Mouse (Mus musculus) neural tube, embryonic 10.5 days (tissue): ENCODE results near the gene Osbpl11.

ENCODE experiments used
- DNase-seq: peaks from one replicate; pipeline ENCODE4 v3.0.0-alpha.2; 2017; ENCODE audit warnings: low spot score; ENCODE audit errors: extremely low spot score

Gene Osbpl11

DNA sequence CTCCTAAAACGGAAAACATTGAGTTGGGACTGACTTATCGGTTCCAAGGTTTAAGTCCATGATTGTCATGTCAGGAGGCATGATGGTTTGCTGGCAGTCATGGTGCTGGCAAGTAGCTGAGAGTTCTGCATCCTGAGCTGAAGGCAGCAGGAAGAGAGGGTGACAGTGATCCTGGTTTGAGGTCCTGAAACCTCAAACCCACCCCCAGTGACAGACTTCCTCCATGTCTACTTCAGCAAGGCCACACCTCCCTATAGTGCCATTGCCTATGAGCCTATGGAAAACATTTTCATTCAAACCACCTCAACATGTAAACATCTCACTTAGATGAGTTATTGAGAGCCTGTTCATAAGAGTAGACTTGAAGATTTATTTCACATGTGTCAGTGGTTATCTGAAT, 54.4 kb downstream of the Osbpl11 start:
- no peak for DNase-seq

DNA sequence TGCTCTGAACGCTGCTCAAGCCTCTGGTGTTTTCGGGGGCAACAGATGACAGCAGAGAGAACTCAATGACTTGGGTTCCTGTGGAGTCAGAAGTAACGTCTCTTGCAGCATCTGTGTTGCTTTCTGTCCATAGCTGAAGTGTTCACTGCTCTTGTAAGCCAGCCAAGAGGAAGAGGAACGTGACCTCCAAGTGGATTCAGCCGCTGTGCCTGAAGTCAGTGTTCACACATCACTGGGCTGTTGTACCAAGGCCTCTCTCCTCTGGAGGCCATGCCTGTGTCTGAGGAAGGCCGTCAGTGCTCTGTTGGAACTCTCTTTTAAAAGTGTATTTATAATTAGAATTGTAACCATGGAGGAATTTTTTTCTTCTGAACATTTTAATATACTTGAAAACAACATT, 57.2 kb downstream of the Osbpl11 start:
- no peak for DNase-seq

DNA sequence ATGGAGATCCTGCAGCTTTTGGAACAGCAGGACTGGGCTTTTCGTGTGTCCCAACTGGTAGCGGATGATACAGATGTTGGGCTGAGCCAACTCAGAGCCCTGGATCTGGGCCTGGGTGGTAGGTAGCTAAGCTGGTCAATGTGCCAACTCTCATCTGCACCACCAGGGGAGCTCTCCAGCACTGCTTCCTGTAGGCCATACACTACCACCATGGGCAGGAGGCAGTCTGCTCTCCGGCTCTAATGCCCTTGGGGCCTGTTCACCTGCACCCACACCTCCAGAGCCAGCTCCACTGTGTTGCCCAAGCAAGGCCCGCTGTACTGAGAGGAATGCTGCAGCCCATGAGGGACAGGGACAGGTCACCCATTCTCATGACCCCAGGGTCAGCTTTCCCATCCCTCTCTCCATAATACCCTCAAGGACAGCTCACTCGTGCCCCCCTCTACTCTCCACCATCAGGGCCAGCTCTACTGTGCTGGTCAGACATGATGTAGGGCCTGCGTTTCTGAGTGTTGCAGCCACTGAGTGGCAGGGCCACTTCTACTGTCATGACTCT, 59.3 kb downstream of the Osbpl11 start:
- no peak for DNase-seq

DNA sequence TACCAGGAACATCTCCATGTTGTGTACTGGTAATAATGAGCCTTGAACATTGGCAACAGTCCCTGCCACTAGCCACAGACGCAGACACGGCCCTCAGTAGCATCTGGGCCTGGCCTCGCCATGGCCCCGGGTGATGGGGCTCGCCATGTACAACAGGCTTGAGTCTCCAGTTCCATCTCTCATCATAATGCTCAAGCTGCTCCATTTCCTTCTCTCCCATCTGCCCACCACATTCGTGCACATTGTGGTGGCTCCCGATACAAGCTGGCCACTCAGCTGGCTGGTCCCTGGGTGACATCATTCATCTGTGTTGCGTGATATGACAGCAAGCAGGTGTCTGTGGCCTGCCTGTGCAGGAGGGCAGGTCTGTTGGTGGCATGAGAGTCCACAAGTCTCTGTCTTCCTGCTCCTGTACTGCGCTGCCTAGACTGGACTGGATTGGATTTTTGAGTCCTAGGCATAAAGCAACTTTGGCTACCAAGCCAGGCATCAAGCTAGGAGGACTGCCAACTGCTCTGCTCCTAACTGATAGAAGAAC, 60.1 kb downstream of the Osbpl11 start:
- DNase-seq: no peak

DNA sequence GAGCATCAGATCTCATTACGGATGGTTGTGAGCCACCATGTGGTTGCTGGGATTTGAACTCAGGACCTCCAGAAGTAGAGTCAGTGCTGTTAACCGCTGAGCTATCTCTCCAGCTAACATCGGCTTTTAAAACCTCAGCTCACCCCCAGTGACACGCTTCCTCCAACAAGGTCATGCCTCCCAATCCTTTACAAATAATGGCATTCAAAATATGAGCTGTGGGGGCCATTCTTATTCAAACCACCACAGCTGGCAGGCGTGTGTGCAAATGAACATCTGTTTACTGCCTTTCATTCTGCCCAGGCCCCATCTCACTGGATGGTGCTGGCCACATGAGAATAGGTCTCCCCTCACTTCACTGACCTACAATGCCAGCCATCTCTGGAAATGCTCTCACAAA, 61.7 kb downstream of the Osbpl11 start:
- DNase-seq: no peak

DNA sequence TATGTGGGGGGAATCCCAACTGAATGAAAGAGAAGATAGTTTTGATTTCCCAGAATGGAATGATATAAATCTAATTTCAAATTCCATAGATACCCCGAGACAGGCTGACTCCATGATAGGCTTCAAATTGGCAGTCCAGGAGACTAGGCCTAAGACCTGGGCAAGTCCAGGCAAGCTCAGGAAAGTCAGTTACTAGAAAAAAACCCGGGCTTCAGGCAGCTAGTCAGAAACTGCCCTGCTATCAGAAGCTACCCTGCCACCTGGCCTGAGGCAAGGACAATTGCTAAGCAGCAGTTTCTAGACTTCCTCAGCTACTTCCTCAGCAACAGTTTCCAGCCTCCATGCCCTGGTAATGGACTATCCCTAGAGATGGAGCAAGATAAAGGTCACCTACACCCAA, 62.1 kb downstream of the Osbpl11 start:
- no peak for DNase-seq

DNA sequence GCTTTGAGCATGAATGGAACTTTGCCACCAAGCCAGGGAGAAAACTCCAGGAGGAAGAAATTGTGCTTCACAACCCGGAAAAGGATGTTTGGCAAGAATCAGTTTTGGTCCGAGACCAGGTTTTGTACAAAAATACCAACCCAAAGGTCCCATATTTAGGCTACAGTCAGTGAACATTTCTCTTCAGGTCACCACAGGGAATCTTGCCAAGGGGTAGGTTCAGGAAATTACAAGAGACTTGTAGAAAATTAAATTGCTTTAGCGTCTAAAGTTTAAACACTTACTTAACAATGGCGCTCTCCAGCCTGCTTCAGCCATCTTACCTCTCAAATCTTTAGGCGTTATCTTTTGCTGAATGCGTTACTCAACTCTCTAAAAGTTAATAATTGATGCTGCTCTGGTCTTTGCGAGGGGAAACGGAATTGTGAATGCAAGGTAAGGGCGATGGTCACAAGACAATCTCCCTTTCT, 65.8 kb downstream of the Osbpl11 start:
- DNase-seq: no peak

DNA sequence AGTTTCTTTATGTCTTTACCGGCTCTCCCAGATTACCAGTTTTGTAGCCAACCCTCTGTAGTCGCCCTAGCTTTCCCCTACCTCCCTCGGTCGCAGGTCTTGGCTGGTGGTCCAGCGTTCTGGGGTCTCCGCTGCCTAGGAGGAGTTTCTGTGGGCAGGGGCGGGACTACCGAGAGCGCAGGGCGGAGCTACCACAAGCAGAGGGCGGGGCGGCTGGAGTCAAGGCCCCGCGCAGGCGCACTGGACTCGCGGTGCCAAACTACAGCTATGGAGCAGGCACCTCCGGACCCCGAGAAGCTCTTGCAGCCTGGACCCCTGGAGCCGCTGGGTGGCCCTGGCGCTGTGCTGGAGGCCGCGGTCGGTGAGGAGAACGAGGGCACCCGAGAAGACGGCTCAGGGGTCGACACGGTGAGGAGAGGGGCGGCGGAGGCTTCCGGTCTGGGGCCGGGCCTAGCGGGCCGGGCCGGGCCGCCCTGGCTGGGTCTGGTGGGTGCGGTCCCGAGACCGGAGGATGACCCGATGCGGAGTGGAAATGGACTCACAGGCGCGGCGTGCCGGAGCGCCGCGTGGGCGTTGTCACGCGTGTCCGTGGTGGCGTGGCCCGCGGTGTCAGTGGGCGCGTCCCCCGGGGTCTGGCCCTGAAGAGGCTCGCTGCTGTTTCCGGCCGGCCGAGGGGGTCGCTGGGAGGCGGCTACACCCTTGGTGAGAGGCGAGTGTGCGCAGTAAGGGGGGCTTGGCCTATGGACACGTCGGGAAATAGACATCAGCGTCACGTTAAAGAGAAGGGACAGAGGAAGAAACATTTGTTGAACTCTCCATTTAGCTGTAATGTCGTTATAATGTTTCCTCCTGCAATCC, 66.6 kb downstream of the Osbpl11 start, which contains the start of gene Snx4:
Gene Snx4, plus strand, starts transcription at position 249 of the 858 bp plus-strand sequence.
- DNase-seq: peak; percentile 96

DNA sequence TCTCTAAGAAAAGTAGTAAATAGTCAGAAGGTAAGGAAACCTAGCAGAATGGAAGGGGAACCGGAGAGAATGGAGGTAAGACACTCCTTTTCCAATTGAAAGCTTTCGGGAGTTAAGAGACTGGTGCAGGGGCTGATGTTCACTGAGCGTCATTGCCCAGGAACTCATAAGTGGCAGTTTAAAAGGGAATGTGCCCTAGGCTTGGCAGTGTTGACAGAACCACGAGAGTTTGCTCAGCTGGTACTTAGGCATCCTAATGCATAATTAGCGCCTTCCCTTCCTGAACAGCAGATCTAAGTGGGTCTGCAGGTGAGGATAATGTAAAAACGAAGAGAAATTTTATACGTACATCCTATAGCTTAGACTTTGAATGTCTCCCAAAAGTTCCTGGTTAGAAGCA, 70.7 kb downstream of the Osbpl11 start:
- no peak for DNase-seq

DNA sequence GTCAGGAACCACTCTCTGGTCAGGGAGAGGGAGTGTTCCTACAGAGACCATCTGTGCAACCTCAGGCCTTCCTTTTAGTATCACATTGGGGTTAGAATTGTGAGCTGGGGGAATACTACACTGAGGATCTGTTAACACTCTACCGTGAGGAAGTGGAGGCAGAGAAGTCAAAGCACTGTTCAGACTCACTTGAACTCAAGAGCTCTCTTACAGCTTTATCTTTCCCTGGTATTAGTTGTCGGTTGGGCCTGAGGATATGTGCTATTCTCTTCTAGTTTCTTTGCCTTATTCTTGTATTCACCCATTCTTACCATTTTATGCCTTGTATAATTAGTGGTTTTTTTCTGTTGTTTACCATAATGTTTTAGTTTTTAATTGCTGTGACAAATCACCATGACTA, 73.7 kb downstream of the Osbpl11 start:
- no peak for DNase-seq

DNA sequence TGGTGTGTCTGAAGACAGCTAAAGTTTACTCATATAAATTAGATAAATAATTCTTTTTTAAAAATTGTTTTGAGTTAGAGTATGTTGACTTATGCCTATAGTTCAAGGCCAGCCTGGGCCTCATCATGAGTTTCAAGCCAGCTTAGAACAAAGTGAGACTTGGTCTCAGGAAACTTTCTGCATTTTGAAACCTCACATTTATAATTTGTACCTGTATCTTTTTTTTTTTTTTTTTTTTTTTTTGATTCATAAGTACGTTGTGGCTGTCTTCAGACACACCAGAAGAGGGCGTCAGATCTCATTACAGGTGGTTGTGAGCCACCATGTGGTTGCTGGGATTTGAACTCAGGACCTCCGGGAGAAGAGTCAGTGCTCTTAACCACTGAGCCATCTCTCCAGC, 75.0 kb downstream of the Osbpl11 start:
- DNase-seq: no peak

DNA sequence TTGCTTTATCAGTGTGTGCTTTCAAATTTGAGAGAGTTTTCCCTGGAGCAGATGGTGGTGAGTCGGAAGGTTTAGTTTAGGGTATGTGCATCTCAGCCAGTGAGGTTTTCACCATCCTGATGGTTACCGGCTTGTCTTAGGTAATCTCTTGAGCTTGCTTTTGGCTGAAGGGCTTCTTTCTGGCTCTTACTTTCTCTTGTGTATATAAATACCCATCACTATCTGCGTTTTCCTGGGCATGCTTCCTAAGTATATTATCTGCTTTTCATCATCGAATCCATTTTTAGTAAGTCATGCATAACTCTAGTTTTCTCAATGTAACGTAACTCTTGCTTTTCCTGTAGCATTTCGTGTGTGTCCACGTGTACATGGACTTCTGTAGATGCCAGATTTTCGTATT, 76.0 kb downstream of the Osbpl11 start:
- no peak for DNase-seq

DNA sequence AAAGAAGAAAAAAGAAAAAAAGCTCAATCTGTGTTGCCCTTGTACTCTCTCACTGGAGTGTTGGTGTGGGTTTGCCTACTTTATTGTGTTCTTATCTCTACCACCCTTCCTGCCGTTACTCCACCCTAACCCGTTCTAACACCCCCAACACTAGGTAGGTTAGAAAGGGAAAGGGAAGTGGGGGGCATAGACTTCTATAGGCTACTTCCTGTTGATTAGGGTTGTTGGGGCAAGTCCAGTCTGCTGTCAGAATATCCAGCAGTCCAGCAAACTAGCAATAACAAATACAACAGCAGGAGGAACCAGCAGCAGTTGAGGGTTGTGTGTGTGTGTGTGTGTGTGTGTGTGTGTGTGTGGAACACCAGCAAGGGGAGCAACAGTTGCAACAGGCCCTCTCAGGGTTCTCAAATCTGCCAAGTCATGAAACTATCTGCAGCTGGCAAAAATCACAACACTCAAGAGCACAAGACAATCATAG, 76.8 kb downstream of the Osbpl11 start:
- DNase-seq: no peak

DNA sequence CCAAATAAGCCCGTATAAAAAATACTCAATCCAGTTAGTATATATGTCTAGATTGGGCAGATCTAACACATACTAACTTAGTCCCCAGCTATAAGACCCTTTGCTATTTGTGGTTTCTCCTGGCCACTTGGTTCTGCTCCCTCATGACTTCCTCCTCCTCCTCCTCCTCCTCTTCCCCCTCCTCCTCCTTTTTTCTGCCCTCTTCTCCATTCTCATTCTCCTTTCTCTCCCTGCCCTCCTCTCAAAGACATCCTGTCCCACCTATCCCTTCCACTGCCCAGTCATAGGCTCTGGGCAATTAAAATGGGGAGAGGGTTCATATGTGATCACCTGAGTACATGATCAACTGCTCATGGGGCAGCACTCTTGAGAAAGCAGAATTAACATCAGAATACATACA, 77.2 kb downstream of the Osbpl11 start:
- no peak for DNase-seq

DNA sequence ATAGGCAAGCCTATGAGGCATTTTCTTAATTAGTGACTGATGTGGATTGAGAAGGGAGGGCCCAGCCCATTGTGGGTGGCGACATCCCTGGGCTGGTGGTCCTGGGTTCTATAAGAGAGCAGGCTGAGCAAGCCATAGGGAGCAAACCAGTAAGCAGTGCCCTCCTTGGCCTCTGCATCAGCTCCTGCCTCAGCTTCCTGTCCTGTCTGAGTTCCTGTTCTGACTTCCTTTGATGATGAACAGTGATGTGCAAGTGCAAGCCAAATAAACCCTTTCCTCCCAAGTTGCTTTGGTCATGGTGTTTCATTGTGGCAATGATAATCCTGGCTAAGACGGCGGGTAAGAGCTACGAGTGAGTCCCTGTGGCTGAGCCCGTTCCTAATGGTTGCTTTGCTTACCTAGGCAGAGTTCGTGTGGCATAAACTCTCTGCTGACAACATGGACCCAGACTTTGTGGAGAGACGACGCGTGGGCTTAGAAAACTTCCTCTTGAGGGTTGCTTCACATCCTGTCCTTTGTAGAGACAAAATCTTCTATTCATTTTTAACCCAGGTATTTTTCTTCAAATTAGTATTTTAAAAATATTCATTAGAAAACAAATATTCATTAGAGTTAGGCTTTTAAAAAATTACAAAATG, 82.9 kb downstream of the Osbpl11 start:
- DNase-seq: no peak

DNA sequence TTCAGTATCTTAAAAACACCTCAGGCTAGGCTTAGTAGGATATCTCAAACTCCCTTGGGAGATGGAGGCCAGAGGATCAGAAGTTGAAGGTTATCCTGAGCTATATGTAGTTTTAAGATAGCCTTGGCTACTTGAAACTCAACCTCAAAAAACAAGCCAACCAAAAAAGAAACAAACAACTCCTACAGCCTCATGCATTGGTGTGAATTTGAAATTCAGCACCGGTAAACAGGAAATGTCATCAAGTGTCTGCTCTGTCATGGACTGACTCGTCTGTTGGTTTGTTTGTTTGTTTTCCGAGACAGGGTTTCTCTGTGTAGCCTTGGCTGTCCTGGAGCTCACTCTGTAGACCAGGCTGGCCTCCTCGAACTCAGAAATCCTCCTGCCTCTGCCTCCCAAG, 87.0 kb downstream of the Osbpl11 start:
- DNase-seq: no peak

DNA sequence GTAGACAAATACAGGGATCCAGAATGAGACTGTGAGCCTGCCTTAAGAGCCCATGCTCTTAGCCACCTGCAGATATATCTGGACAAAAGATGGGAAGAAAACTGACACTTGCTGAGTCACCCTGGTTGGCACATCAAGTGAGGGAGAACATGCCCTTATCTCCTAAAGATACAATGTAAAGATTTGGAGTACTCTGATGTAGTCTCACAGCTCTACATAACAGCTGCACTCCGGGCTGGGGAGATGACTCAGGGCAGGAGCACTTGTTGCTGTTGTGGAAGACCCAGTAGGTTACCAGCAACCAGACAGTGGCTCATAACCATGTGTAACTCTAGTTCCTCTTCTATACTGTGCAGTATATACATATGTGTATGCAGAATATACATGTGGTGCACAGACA, 98.2 kb downstream of the Osbpl11 start:
- DNase-seq: no peak

DNA sequence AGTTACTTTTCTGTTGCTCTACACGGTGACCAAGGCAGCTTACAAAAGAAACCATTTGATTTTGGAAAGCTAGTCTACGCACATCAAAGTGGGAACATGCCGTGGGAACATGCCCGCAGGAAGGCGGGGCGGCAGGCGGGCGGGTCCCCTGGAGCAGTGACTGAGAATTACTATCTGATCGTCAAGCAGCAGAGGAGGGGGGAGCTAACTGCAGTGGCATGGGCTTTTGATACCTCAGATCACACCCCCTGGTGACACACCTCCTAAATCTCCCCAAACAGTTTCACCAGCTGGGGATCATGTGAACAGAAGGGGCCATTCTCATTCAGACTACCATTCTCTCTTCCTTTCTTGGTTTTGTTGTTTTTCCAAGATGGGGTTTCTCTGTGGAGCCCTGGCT, 103.7 kb downstream of the Osbpl11 start:
- no peak for DNase-seq

DNA sequence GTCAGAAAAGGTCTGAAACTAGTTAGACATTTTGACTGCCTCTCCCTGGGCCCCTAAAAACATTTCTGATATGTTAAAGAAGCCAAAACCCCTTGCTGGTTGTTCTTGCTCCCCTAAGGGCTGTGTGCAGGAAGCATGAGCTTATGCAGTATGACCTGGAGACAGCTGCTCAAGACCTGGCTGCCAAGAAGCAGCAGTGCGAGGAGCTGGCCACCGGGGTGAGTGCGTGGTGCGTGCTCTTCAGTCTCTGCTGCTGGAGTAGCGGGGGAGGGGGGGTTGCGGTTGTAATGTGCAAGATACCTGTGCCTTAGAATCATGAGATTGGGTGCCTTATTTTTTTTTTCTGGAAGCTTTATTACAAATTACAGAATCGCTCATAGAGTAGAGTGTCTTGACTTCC, 105.1 kb downstream of the Osbpl11 start:
- DNase-seq: no peak

DNA sequence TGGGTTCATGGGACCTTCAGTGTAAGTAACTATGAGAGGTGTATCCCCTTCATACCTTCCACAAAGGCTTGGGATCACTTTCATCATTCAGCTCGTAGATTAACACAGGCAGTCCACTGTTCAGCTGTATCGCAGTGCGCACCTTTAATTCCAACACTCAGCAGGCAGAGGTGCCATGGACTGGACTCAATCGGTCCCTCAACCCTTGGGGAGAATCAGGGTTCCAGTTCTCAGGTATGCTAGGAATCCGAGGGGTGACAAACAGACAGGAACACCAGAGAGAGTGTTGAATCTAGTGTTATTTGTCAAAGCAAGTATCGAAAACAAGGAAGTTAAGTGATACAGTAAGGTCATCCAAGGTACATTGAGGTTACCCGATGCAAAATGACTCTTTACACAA, 107.4 kb downstream of the Osbpl11 start:
- no peak for DNase-seq
